Mouse (Mus musculus) effector memory CD4-positive, alpha-beta T cell, adult 7 months (primary cell): ENCODE measurements around the gene Phf11c. TPM values are rescaled to one million over a fixed set of nuclear protein-coding genes. Genes with fewer than 3 reads are reported as not detected.

Experiments
- polyA plus RNA-seq: library from polyadenylated mRNA; unstranded; fragments of 100-300 nt; shearing (Covaris generic); gene quantifications from one replicate; pipeline ENCODE4 v1.2.1, GENCODE M21; 2017

Phf11c gene
- 6.4 TPM for polyA plus RNA-seq

DNA sequence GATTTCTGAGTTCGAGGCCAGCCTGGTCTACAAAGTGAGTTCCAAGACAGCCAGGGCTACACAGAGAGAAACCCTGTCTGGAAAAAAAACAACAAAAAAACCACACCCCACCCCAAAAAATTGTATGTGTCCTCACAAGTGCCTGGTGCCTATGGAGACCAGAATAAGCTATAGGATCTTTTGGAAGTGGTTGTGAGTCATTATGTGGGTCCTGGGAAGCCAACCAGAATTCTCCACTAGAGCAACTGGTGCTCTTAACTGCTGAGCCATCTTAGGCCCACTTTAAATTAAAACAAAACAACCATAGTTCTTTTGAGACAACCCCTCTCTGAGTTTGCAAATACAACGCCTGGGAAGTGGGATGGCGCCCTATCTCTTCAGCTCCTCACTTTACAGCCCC is at the start of gene Phf11c:
Phf11c (minus strand) TSS at position 101 of the 400 bp plus-strand sequence.

GRCm38 (mm10) chr14:59440558-59441471 is 45.6 kb upstream of the Phf11c start, which contains the start of the genes Setdb2 and Cab39l:
TSS of gene Setdb2 (minus strand) at chr14:59440884.
TSS of gene Cab39l (plus strand) at chr14:59440972.

GRCm38 (mm10) chr14:59365244-59365644 is 29.9 kb downstream of the Phf11c start, which contains the start of gene Phf11d:
TSS of gene Phf11d (minus strand) at chr14:59365470.

DNA sequence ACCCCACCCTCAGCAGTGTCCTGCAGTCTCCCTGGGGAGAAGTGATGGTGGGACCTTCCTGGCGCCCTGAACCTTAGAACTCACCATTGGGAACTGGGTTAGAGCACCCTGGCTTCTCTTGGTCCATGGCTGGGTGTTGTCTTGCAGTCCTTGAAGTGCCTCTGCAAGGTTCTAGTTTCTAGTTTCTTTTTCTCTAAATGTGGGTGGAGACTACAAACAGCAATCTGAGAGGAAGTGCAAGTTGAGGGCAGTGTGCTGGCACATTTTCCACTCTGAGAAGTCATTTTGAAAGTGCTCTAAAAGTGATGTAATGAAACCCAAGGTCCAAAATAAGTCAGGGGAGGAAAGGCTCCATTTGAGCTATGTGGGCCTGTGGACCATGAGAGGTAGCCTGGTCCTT is 54.0 kb downstream of the Phf11c start, which contains the start of gene Phf11b:
Phf11b (minus strand) TSS at position 163 of the 400 bp plus-strand sequence.

Other genes starting within 250 kb of the Phf11c start
- not detected for gene Gm5142, start 216.6 kb downstream of the Phf11c start, polyA plus RNA-seq
- gene Rcbtb1, start 194.2 kb downstream of the Phf11c start, polyA plus RNA-seq = 55.0 TPM
- gene Gm6904, start 135.2 kb downstream of the Phf11c start, polyA plus RNA-seq = 3.9 TPM
- 20.6 TPM for gene Phf11a, start 97.9 kb downstream of the Phf11c start, polyA plus RNA-seq
- gene Phf11b, start 54.0 kb downstream of the Phf11c start, polyA plus RNA-seq = 87.9 TPM
- gene Phf11d, start 29.9 kb downstream of the Phf11c start, polyA plus RNA-seq = 7.2 TPM
- 24.9 TPM for gene Setdb2, start 45.5 kb upstream of the Phf11c start, polyA plus RNA-seq
- 54.5 TPM for gene Cab39l, start 45.6 kb upstream of the Phf11c start, polyA plus RNA-seq
- 23.9 TPM for gene Cdadc1, start 202.6 kb upstream of the Phf11c start, polyA plus RNA-seq
- 0.44 TPM for gene Shisa2, start 229.9 kb upstream of the Phf11c start, polyA plus RNA-seq